Mouse (Mus musculus) CH12.LX (cell line): ENCODE data around the gene Adam15. TPM values are rescaled to one million over a fixed set of nuclear protein-coding genes. Genes with fewer than 3 reads are reported as not detected.

Experiments used
- DNase-seq: peaks from one replicate; pipeline ENCODE4 v3.0.0-alpha.2; 2013; ENCODE audit errors: extremely low read depth
- H3K27ac ChIP-seq: 2 replicates; pipeline ENCODE4 v1.5.1; 2012; ENCODE audit warnings: low read depth, mild to moderate bottlenecking, control low read depth, moderate library complexity; ENCODE audit not compliant: insufficient read depth
- H3K27me3 ChIP-seq: replicated peaks from 2 replicates; pipeline ENCODE3; 2012; ENCODE audit warnings: inconsistent platforms
- H3K36me3 ChIP-seq, 2 experiments: replicated peaks in 1 of 2; 2 replicates each; pipeline versions ENCODE3 to v1.6.1; 2012; ENCODE audit warnings: inconsistent platforms in 1 of 2, low read length in 1 of 2, mild to moderate bottlenecking in 1 of 2, mixed read lengths in 1 of 2, moderate library complexity in 1 of 2; ENCODE audit not compliant: control insufficient read depth in 1 of 2, insufficient read depth in 1 of 2
- H3K4me1 ChIP-seq, 2 experiments: 2 replicates each; pipeline ENCODE4 v1.6.1; 2012; ENCODE audit warnings: inconsistent platforms in 1 of 2, moderate library complexity in 1 of 2; ENCODE audit not compliant: insufficient read depth in 2 of 2, control insufficient read depth in 1 of 2
- H3K4me2 ChIP-seq: 2 replicates; pipeline ENCODE4 v1.6.1; 2012; ENCODE audit warnings: low read depth, mild to moderate bottlenecking, control low read depth; ENCODE audit not compliant: poor library complexity, insufficient read depth, severe bottlenecking
- H3K4me3 ChIP-seq, 3 experiments: fragments of 150-350 bp in 1 of 3; sonication (generic) in 1 of 3; replicated peaks in 1 of 3; 2 replicates each; pipeline versions ENCODE3 to v1.5.1; 2011 to 2012; ENCODE audit warnings: low read depth in 2 of 3, low read length in 2 of 3, mild to moderate bottlenecking in 2 of 3, moderate library complexity in 2 of 3, control low read depth in 1 of 3, improper control_type of control experiment in 1 of 3, inconsistent platforms in 1 of 3, mixed read lengths in 1 of 3; ENCODE audit not compliant: poor library complexity in 1 of 3
- H3K79me2 ChIP-seq: replicated peaks from 2 replicates; pipeline ENCODE4 v1.6.1; 2012; ENCODE audit warnings: mild to moderate bottlenecking, moderate library complexity; ENCODE audit not compliant: control insufficient read depth, poor library complexity, insufficient read depth, severe bottlenecking; ENCODE audit errors: extremely low read depth
- H3K9ac ChIP-seq: 2 replicates; pipeline ENCODE4 v1.6.1; 2012; ENCODE audit warnings: low read depth, mild to moderate bottlenecking, control low read depth, moderate library complexity; ENCODE audit not compliant: insufficient read depth
- H3K9me3 ChIP-seq: replicated peaks from 2 replicates; pipeline ENCODE3; 2012; ENCODE audit warnings: low read length, inconsistent platforms, mixed read lengths
- BHLHE40 ChIP-seq: IDR thresholded peaks from 2 replicates; pipeline ENCODE4 v1.6.1; 2011; ENCODE audit warnings: mild to moderate bottlenecking, low read depth, low read length, improper control_type of control experiment
- CHD1 ChIP-seq: IDR thresholded peaks from 2 replicates; pipeline ENCODE4 v1.6.1; 2012; ENCODE audit warnings: low read depth, low read length, improper control_type of control experiment, inconsistent platforms
- CHD2 ChIP-seq: IDR thresholded peaks from 2 replicates; pipeline ENCODE4 v1.6.1; 2011; ENCODE audit warnings: low read length, improper control_type of control experiment
- E2F4 ChIP-seq: IDR thresholded peaks from 2 replicates; pipeline ENCODE4 v1.6.1; 2011; ENCODE audit warnings: low read depth, low read length, improper control_type of control experiment; ENCODE audit not compliant: insufficient replicate concordance
- ELF1 ChIP-seq: IDR thresholded peaks from 2 replicates; pipeline ENCODE4 v1.6.1; 2014; ENCODE audit warnings: low read depth, mild to moderate bottlenecking, inconsistent platforms, low read length, improper control_type of control experiment
- ETS1 ChIP-seq: conservative IDR thresholded peaks from 2 replicates; pipeline ENCODE4 v1.6.1; 2012; ENCODE audit warnings: low read depth, mild to moderate bottlenecking, inconsistent platforms, low read length, improper control_type of control experiment, moderate library complexity
- GABPA ChIP-seq: IDR thresholded peaks from 2 replicates; pipeline ENCODE4 v1.6.1; 2012; ENCODE audit warnings: low read depth, low read length, improper control_type of control experiment, inconsistent platforms; ENCODE audit not compliant: insufficient replicate concordance
- HCFC1 ChIP-seq: IDR thresholded peaks from 2 replicates; pipeline ENCODE4 v1.6.1; 2012; ENCODE audit warnings: low read depth, mild to moderate bottlenecking, inconsistent platforms, low read length, improper control_type of control experiment
- JUND ChIP-seq: conservative IDR thresholded peaks from 2 replicates; pipeline ENCODE4 v1.6.1; 2011; ENCODE audit warnings: low read depth, low read length, improper control_type of control experiment
- KAT2A ChIP-seq: IDR thresholded peaks from 2 replicates; pipeline ENCODE4 v1.6.1; 2012; ENCODE audit warnings: low read length, improper control_type of control experiment, inconsistent platforms; ENCODE audit not compliant: insufficient replicate concordance
- MAX ChIP-seq: IDR thresholded peaks from 2 replicates; pipeline ENCODE4 v1.6.1; 2011; ENCODE audit warnings: low read length, improper control_type of control experiment
- MAZ ChIP-seq: IDR thresholded peaks from 2 replicates; pipeline ENCODE4 v1.6.1; 2012; ENCODE audit warnings: low read depth, mild to moderate bottlenecking, inconsistent platforms, low read length, improper control_type of control experiment, moderate library complexity
- MEF2A ChIP-seq: IDR thresholded peaks from 2 replicates; pipeline ENCODE4 v1.6.1; 2014; ENCODE audit warnings: low read depth, mild to moderate bottlenecking, inconsistent platforms, low read length, improper control_type of control experiment, borderline replicate concordance
- MXI1 ChIP-seq: IDR thresholded peaks from 2 replicates; pipeline ENCODE4 v1.6.1; 2011; ENCODE audit warnings: mild to moderate bottlenecking, low read depth, low read length, improper control_type of control experiment
- MYC ChIP-seq: IDR thresholded peaks from 2 replicates; pipeline ENCODE4 v1.6.1; 2011; ENCODE audit warnings: low read depth, mild to moderate bottlenecking, improper control_type of control experiment, low read length
- NELFE ChIP-seq: IDR thresholded peaks from 2 replicates; pipeline ENCODE4 v1.6.1; 2011; ENCODE audit warnings: low read depth, low read length, improper control_type of control experiment
- NRF1 ChIP-seq: IDR thresholded peaks from 2 replicates; pipeline ENCODE4 v1.6.1; 2014; ENCODE audit warnings: low read depth, mild to moderate bottlenecking, inconsistent platforms, low read length, improper control_type of control experiment, moderate library complexity
- POLR2A ChIP-seq: IDR thresholded peaks from 2 replicates; pipeline ENCODE4 v1.6.1; 2011; ENCODE audit warnings: low read depth, mild to moderate bottlenecking, improper control_type of control experiment, low read length
- POLR2AphosphoS2 ChIP-seq: IDR thresholded peaks from 2 replicates; pipeline ENCODE4 v1.6.1; 2011; ENCODE audit warnings: low read depth, low read length, improper control_type of control experiment
- RCOR1 ChIP-seq: conservative IDR thresholded peaks from 2 replicates; pipeline ENCODE4 v1.6.1; 2012; ENCODE audit warnings: low read depth, mild to moderate bottlenecking, inconsistent platforms, low read length, improper control_type of control experiment
- SIN3A ChIP-seq: IDR thresholded peaks from 2 replicates; pipeline ENCODE4 v1.6.1; 2012; ENCODE audit warnings: low read length, improper control_type of control experiment, inconsistent platforms
- SMC3 ChIP-seq: IDR thresholded peaks from 2 replicates; pipeline ENCODE4 v1.6.1; 2011; ENCODE audit warnings: low read depth, low read length, improper control_type of control experiment
- TCF12 ChIP-seq: IDR thresholded peaks from 2 replicates; pipeline ENCODE4 v1.6.1; 2014; ENCODE audit warnings: low read depth, mild to moderate bottlenecking, inconsistent platforms, low read length, improper control_type of control experiment
- ZKSCAN1 ChIP-seq: IDR thresholded peaks from 2 replicates; pipeline ENCODE4 v1.6.1; 2012; ENCODE audit warnings: low read depth, inconsistent platforms, low read length, improper control_type of control experiment, borderline replicate concordance
- ZMIZ1 ChIP-seq: IDR thresholded peaks from 2 replicates; pipeline ENCODE4 v1.6.1; 2012; ENCODE audit warnings: low read depth, mild to moderate bottlenecking, inconsistent platforms, low read length, improper control_type of control experiment
- dilution Hi-C: fragments of 300-500 bp; cut with MboI; formaldehyde crosslinking; loops from 2 replicates; pipeline ENCODE4 v1.14.3; 2020; ENCODE audit warnings: low sequenced_read_pairs; ENCODE audit not compliant: extremely low pct_unique_long_range_greater_than_20kb, extremely low pct_ligation_motif_present
- in situ Hi-C: fragments of 300-500 bp; cut with MboI; formaldehyde crosslinking; loops from 3 replicates; pipeline ENCODE4 v1.14.3; 2019; ENCODE audit warnings: low sequenced_read_pairs, low pct_ligation_motif_present, low pct_unique_long_range_greater_than_20kb, mixed read lengths
- polyA plus RNA-seq: library from polyadenylated mRNA; unstranded; fragments of >175 nt; gene quantifications from 2 replicates; pipeline ENCODE4 v1.2.1, GENCODE M21; 2012; ENCODE audit warnings: low read depth; ENCODE audit not compliant: insufficient read length
- total RNA-seq, 2 experiments: library from RNA; depleted of rRNA; stranded (reverse); fragments of 300-350 nt in 1 of 2; fragments of >200 nt in 1 of 2; gene quantifications; 2 replicates each; pipeline ENCODE4 v1.2.3; 2012 to 2014

Adam15 gene
- total and polyA plus RNA-seq, 3 experiments, result 5.8 to 39.1 (median 26.5) TPM

DNA sequence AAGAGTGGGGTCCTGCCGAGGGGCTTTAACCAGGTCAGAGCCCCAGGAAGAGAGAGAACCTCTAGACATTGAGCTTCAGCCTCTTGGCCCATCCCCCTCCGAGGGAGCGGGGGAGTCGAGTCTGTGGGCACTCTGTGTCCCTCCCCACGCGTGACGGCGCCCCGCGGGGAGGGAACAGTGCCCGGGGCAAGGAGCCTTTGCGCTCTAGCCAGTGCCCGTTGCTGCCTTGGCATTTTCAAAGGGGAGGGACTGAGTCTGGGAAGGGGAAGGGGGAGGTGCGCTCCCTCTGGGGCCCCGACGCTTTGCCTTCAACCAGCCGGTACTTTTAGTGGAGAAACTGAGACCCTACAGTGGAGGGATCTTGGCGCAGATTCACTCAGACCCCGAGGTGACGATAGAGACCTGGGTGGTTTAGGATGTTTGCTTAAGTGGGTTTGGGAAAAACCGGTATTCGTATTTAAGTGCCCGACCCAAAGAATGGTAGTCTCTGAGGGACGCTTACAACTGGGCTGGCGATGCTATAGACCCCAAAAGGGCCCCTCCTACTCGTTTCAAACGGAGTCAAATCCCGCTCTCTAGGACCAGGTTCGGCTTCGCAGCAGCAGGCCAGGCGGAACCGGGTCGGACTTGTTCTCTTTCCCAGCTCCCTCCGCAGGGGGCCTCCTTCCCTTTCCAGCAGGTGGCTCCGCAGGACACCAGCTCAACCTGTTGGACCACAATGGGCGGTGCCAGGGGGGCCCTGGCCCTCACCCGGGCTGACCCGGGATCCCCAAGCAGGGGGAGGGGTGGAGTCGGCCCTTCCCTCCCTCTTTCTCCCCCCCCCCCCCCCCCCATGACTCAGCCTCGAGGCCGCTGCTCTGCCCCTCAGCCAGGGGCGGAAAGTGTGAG is 44.5 kb upstream of the Adam15 start, which contains the start of gene Zbtb7b (continued):
- TF ChIP-seq POLR2AphosphoS2 (peak; percentile 59; the same call in 1 of the 2 replicates), MXI1 (no peak; the same call in 1 of the 2 replicates), HCFC1 (no peak), TCF12 (peak; percentile 75; the same call in 1 of the 2 replicates), MAX (peak; percentile 18), RCOR1 (no peak), SMC3 (peak; percentile 32), CHD1 (peak; percentile 78; the same call in 1 of the 2 replicates), POLR2A (peak; percentile 32), MYC (peak; percentile 20; the same call in 1 of the 2 replicates), E2F4 (no peak), KAT2A (no peak), BHLHE40 (no peak; the same call in none of the 2 replicates), NRF1 (no peak), ELF1 (no peak), ETS1 (0 out of 2 replicates have a peak, but pooled peaks have one; percentile 8), JUND (no peak), GABPA (no peak)

DNA sequence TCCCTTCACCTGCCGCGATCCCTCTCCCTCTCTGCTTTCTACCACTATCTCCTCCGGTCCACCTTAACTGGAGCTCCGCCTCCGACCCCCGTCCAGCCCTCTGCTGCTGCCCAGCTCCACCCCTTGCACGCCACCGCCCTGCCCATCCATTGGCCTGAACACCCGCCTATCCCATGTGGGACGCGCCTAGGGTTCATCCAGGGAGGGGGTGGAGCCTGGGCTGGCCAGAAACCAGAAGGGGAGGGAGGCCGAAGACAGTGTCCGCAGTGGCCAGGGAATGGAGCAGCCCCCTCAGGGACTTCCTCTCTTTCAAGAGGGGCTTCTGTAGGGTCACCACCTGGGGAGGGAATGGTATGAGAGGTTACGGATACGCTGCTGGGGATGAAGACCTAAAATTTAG is 43.8 kb upstream of the Adam15 start:
- peaks cover 0 to 6% of the 10 kb centered on the region in 2 experiments for H3K36me3 ChIP-seq
- dilution Hi-C loops, result no loop called here
- DNase-seq, result peak; percentile 96
- peak overlapping the region; percentile 55 for H3K9ac ChIP-seq
- H3K27me3 ChIP-seq, result no peaks in the 10 kb centered on the region
- no peaks in the 10 kb centered on the region for H3K9me3 ChIP-seq
- peak overlapping the region; percentile 94 for H3K4me2 ChIP-seq
- peak overlapping the region; percentile 96 for H3K27ac ChIP-seq
- H3K4me3 ChIP-seq, result peak overlapping the region; percentile 54 to 81 (median 71)
- TF ChIP-seq MXI1 (0 out of 2 replicates have a peak, but pooled peaks have one; percentile 32), TCF12 (peak; percentile 61; the same call in 1 of the 2 replicates), BHLHE40 (peak; percentile 83), HCFC1 (0 out of 2 replicates have a peak, but pooled peaks have one; percentile 44), MEF2A (0 out of 2 replicates have a peak, but pooled peaks have one; percentile 32), ZKSCAN1 (no peak), POLR2A (peak; percentile 75), SIN3A (peak; percentile 61), MYC (no peak), NRF1 (peak; percentile 29; the same call in 1 of the 2 replicates), E2F4 (no peak), SMC3 (no peak; the same call in 1 of the 2 replicates), NELFE (peak; percentile 31; the same call in 1 of the 2 replicates), ZMIZ1 (peak; percentile 33; the same call in 1 of the 2 replicates), MAZ (peak; percentile 66), MAX (0 out of 2 replicates have a peak, but pooled peaks have one; percentile 8), CHD2 (peak; percentile 68; the same call in 1 of the 2 replicates), ELF1 (peak; percentile 39)
- TF ChIP-seq, all 38 proteins: peak for 14
- H3K4me1 ChIP-seq, result peaks cover under 1 to 46% of the 10 kb centered on the region in 2 experiments; a peak in 3 of 4 replicates
- peaks cover 9% of the 10 kb centered on the region; the same call in 1 of the 2 replicates for H3K79me2 ChIP-seq
- in situ Hi-C loops, result no loop called here
